Mouse (Mus musculus): ENCODE data around the gene Tmem207. TPM values are rescaled to one million over a fixed set of nuclear protein-coding genes. Genes with fewer than 3 reads are reported as not detected.

The Tmem207 gene
- polyA plus RNA-seq, 1 experiment = not detected

GRCm38 (mm10) chr16:26552234-26552633, 25.7 kb upstream of the Tmem207 start:
- no peak overlapping the region for H3K4me3 ChIP-seq (ENCODE audit: control insufficient read depth, low read depth, low read length)
- TF ChIP-seq CTCF (IDR thresholded peaks at IDR 0.05; ENCODE audit: control insufficient read depth, insufficient read depth, insufficient replicate concordance, low read depth, low read length) (no peak), POLR2A (IDR thresholded peaks at IDR 0.05; ENCODE audit: control insufficient read depth, low read depth, low read length) (no peak)
- no peaks in the 10 kb centered on the region for H3K36me3 ChIP-seq (ENCODE audit: control insufficient read depth, insufficient read depth, low read length)

GRCm38 (mm10) chr16:26549221-26549620, 22.7 kb upstream of the Tmem207 start:
- Histone ChIP-seq H3K4me3 (ENCODE audit: control insufficient read depth, low read depth, low read length) (no peak overlapping the region), H3K27ac (ENCODE audit: control insufficient read depth, insufficient read depth, low read depth, low read length) (no peak overlapping the region), H3K4me1 (ENCODE audit: control insufficient read depth, insufficient read depth, low read length) (no peaks in the 10 kb centered on the region), H3K27me3 (ENCODE audit: control insufficient read depth, insufficient read depth, low read length) (no peaks in the 10 kb centered on the region), H3K36me3 (ENCODE audit: control insufficient read depth, insufficient read depth, low read length) (no peaks in the 10 kb centered on the region)
- TF ChIP-seq POLR2A (IDR thresholded peaks at IDR 0.05; ENCODE audit: control insufficient read depth, low read depth, low read length) (no peak), CTCF (IDR thresholded peaks at IDR 0.05; ENCODE audit: control insufficient read depth, insufficient read depth, insufficient replicate concordance, low read depth, low read length) (no peak)

More at GRCm38 (mm10) chr16:26552234-26552633, 25.7 kb upstream of the Tmem207 start:
- no peak overlapping the region for H3K27ac ChIP-seq (ENCODE audit: control insufficient read depth, insufficient read depth, low read depth, low read length)
- no peaks in the 10 kb centered on the region for H3K4me1 ChIP-seq (ENCODE audit: control insufficient read depth, insufficient read depth, low read length)
- H3K27me3 ChIP-seq (ENCODE audit: control insufficient read depth, insufficient read depth, low read length) = no peaks in the 10 kb centered on the region

DNA sequence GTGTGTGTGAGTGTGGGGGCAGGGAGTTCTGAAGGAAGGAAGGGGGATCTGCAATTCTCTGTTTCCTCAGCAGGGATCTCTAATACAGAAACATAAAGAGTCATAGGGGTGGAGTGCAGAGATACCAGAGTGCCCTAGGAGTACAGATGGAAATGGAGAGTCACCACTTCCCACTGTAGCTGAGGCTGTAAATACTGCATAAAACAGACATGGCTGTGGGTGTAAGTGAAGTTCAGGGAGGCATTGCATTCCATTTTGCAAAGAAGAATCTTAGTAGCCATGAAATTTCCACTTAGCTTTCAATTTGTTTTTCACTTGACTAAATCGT, 20.3 kb upstream of the Tmem207 start:
- no peak for TF ChIP-seq CTCF (IDR thresholded peaks at IDR 0.05; ENCODE audit: control insufficient read depth, insufficient read depth, insufficient replicate concordance, low read depth, low read length)
- no peak for TF ChIP-seq POLR2A (IDR thresholded peaks at IDR 0.05; ENCODE audit: control insufficient read depth, low read depth, low read length)
- H3K27me3 ChIP-seq (ENCODE audit: control insufficient read depth, insufficient read depth, low read length) = no peaks in the 10 kb centered on the region

GRCm38 (mm10) chr16:26546170-26546878, 19.8 kb upstream of the Tmem207 start:
- no peaks in the 10 kb centered on the region for H3K36me3 ChIP-seq (ENCODE audit: control insufficient read depth, insufficient read depth, low read length)
- TF ChIP-seq CTCF (IDR thresholded peaks at IDR 0.05; ENCODE audit: control insufficient read depth, insufficient read depth, insufficient replicate concordance, low read depth, low read length) (no peak), POLR2A (IDR thresholded peaks at IDR 0.05; ENCODE audit: control insufficient read depth, low read depth, low read length) (no peak)
- no peak overlapping the region for H3K4me3 ChIP-seq (ENCODE audit: control insufficient read depth, low read depth, low read length)

More for the DNA sequence above, 20.3 kb upstream of the Tmem207 start:
- no peaks in the 10 kb centered on the region for H3K36me3 ChIP-seq (ENCODE audit: control insufficient read depth, insufficient read depth, low read length)
- no peaks in the 10 kb centered on the region for H3K4me1 ChIP-seq (ENCODE audit: control insufficient read depth, insufficient read depth, low read length)
- H3K27ac ChIP-seq (ENCODE audit: control insufficient read depth, insufficient read depth, low read depth, low read length) = no peak overlapping the region
- H3K4me3 ChIP-seq (ENCODE audit: control insufficient read depth, low read depth, low read length) = no peak overlapping the region

GRCm38 (mm10) chr16:26532287-26532686, 5.7 kb upstream of the Tmem207 start:
- TF ChIP-seq POLR2A (IDR thresholded peaks at IDR 0.05; ENCODE audit: control insufficient read depth, low read depth, low read length) (no peak), CTCF (IDR thresholded peaks at IDR 0.05; ENCODE audit: control insufficient read depth, insufficient read depth, insufficient replicate concordance, low read depth, low read length) (no peak)
- Histone ChIP-seq H3K4me1 (ENCODE audit: control insufficient read depth, insufficient read depth, low read length) (no peaks in the 10 kb centered on the region), H3K36me3 (ENCODE audit: control insufficient read depth, insufficient read depth, low read length) (no peaks in the 10 kb centered on the region), H3K4me3 (ENCODE audit: control insufficient read depth, low read depth, low read length) (no peak overlapping the region), H3K27ac (ENCODE audit: control insufficient read depth, insufficient read depth, low read depth, low read length) (no peak overlapping the region), H3K27me3 (ENCODE audit: control insufficient read depth, insufficient read depth, low read length) (no peaks in the 10 kb centered on the region)

More at GRCm38 (mm10) chr16:26546170-26546878, 19.8 kb upstream of the Tmem207 start:
- H3K27me3 ChIP-seq (ENCODE audit: control insufficient read depth, insufficient read depth, low read length) = no peaks in the 10 kb centered on the region
- H3K4me1 ChIP-seq (ENCODE audit: control insufficient read depth, insufficient read depth, low read length) = no peaks in the 10 kb centered on the region
- no peak overlapping the region for H3K27ac ChIP-seq (ENCODE audit: control insufficient read depth, insufficient read depth, low read depth, low read length)

DNA sequence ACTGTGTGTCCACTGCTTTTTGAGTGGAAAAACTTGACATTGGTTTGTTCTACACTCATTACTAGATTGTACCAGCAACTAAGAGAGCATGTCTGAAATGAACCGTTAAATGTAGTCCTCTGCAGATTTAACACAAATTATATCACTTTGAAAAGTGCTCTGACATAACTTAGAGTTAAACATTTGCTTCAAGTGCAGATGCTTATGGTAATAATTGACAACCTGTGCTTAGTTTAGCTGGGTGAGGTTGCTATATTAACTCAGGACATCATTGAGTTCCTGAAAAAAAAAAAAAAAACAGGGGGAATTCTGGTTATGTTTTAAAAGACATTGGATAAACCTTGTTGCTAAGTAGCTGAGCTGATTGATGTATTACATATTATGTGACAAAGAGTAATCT, 3.9 kb upstream of the Tmem207 start:
- no peaks in the 10 kb centered on the region for H3K36me3 ChIP-seq (ENCODE audit: control insufficient read depth, insufficient read depth, low read length)
- no peaks in the 10 kb centered on the region for H3K27me3 ChIP-seq (ENCODE audit: control insufficient read depth, insufficient read depth, low read length)
- H3K4me1 ChIP-seq (ENCODE audit: control insufficient read depth, insufficient read depth, low read length) = no peaks in the 10 kb centered on the region
- no peak overlapping the region for H3K4me3 ChIP-seq (ENCODE audit: control insufficient read depth, low read depth, low read length)
- no peak for TF ChIP-seq CTCF (IDR thresholded peaks at IDR 0.05; ENCODE audit: control insufficient read depth, insufficient read depth, insufficient replicate concordance, low read depth, low read length)
- TF ChIP-seq POLR2A (IDR thresholded peaks at IDR 0.05; ENCODE audit: control insufficient read depth, low read depth, low read length) = no peak
- no peak overlapping the region for H3K27ac ChIP-seq (ENCODE audit: control insufficient read depth, insufficient read depth, low read depth, low read length)

- no peak overlapping the region for H3K4me3 ChIP-seq (ENCODE audit: control insufficient read depth, low read depth, low read length)
- TF ChIP-seq CTCF (IDR thresholded peaks at IDR 0.05; ENCODE audit: control insufficient read depth, insufficient read depth, insufficient replicate concordance, low read depth, low read length) (no peak), POLR2A (IDR thresholded peaks at IDR 0.05; ENCODE audit: control insufficient read depth, low read depth, low read length) (no peak)
- H3K4me1 ChIP-seq (ENCODE audit: control insufficient read depth, insufficient read depth, low read length) = no peaks in the 10 kb centered on the region
- no peaks in the 10 kb centered on the region for H3K27me3 ChIP-seq (ENCODE audit: control insufficient read depth, insufficient read depth, low read length)
- H3K36me3 ChIP-seq (ENCODE audit: control insufficient read depth, insufficient read depth, low read length) = no peaks in the 10 kb centered on the region
- H3K27ac ChIP-seq (ENCODE audit: control insufficient read depth, insufficient read depth, low read depth, low read length) = no peak overlapping the region
Observed at GRCm38 (mm10) chr16:26527931-26528666, 1.5 kb upstream of the Tmem207 start.

Measured in testis, adult 2 months (tissue).